In the genomic region with DNA sequence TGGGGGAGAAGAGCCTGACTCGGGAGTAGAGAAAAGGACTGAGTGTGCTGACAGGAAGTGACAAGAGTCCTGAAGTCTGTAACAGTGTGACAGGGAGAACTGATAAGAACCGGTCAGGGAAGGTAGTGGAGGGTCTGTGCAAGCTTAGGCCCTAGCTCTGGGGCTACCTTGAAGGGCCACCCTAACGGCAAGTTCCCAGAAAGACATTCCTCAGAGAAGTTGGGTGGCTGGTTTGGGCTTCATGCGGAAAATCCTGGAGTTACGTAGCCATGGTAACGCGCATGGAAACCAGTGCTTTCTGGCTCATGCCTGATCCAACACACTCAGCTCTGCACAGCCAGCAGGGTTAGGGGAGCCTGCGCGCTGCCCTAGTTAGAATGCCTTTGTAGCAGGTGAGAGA, we compare ENCODE assay signal across 8 mouse cellular contexts. TPM values are rescaled to one million over a fixed set of nuclear protein-coding genes. Genes with fewer than 3 reads are reported as not detected.
DNase-seq lines count a peak whose midpoint lies in the region; ATAC-seq lines count a peak whose summit lies in the region.

Gene Lgals3 (plus strand): TSS at position 291 of the 400 bp plus-strand sequence.

- H3K9me3 ChIP-seq in heart, embryonic 11.5 days (replicated peaks; ENCODE audit: control insufficient read depth, low read length): no peaks in the 10 kb centered on the region
- no peaks in the 10 kb centered on the region for H3K9me3 ChIP-seq in kidney, embryonic 15.5 days (replicated peaks)
- H3K9me3 ChIP-seq in limb, embryonic 13.5 days: no peaks in the 10 kb centered on the region
- no peaks in the 10 kb centered on the region for H3K9me3 ChIP-seq in midbrain, embryonic 14.5 days (ENCODE audit: control insufficient read depth, low read length)

- H3K4me1 ChIP-seq in heart, embryonic 11.5 days (ENCODE audit: control insufficient read depth, insufficient read depth, low read length): peaks cover 17% of the 10 kb centered on the region
- H3K4me1 ChIP-seq in kidney, embryonic 15.5 days: peaks cover 15% of the 10 kb centered on the region
- peaks cover 12% of the 10 kb centered on the region for H3K4me1 ChIP-seq in limb, embryonic 13.5 days
- peaks cover 14% of the 10 kb centered on the region for H3K4me1 ChIP-seq in midbrain, embryonic 14.5 days (ENCODE audit: control insufficient read depth, insufficient read depth, low read length)

- 0 out of 2 replicates have a peak, but pooled peaks have one; percentile 42 for ATAC-seq in heart, embryonic 11.5 days (replicated peaks; ENCODE audit: insufficient number of reproducible peaks, low FRiP score, low TSS enrichment)
- peak; percentile 85 for ATAC-seq in kidney, embryonic 15.5 days (replicated peaks; ENCODE audit: low FRiP score)
- ATAC-seq in limb, embryonic 13.5 days (ENCODE audit: low FRiP score, low read depth): peak; percentile 77
- ATAC-seq in midbrain, embryonic 14.5 days (ENCODE audit: low FRiP score, low TSS enrichment): peak; percentile 84

- H3K4me3 ChIP-seq in heart, embryonic 11.5 days (ENCODE audit: low read depth, low read length): no peak within 1 kb of the TSS
- H3K4me3 ChIP-seq in kidney, embryonic 15.5 days (replicated peaks): no peak within 1 kb of the TSS
- H3K4me3 ChIP-seq in limb, embryonic 13.5 days: no peak within 1 kb of the TSS
- H3K4me3 ChIP-seq in midbrain, embryonic 14.5 days (replicated peaks; ENCODE audit: low read depth, low read length): no peak within 1 kb of the TSS

- 23% methylated on average over 9 of the region's 9 CpGs for WGBS in heart, embryonic 11.5 days (ENCODE audit: insufficient replicate concordance)
- 63% methylated on average over 9 of the region's 9 CpGs for WGBS in kidney, embryonic 15.5 days
- WGBS in limb, embryonic 13.5 days: 47% methylated on average over 9 of the region's 9 CpGs
- 25% methylated on average over 9 of the region's 9 CpGs for WGBS in midbrain, embryonic 14.5 days

- H3K4me2 ChIP-seq in heart, embryonic 11.5 days: peak within 1 kb of the TSS; percentile 53
- H3K4me2 ChIP-seq in kidney, embryonic 15.5 days: peak within 1 kb of the TSS; percentile 18; the same call in 1 of the 2 replicates
- H3K4me2 ChIP-seq in limb, embryonic 13.5 days (replicated peaks): 0 out of 2 replicates have a peak within 1 kb of the TSS, but pooled peaks have one; percentile 15
- H3K4me2 ChIP-seq in midbrain, embryonic 14.5 days (ENCODE audit: low read length): peak within 1 kb of the TSS; percentile 30

- H3K36me3 ChIP-seq in heart, embryonic 11.5 days (ENCODE audit: control insufficient read depth, insufficient read depth, low read length): no peaks in the 10 kb centered on the region
- H3K36me3 ChIP-seq in kidney, embryonic 15.5 days: no peaks in the 10 kb centered on the region
- H3K36me3 ChIP-seq in limb, embryonic 13.5 days: no peaks in the 10 kb centered on the region
- no peaks in the 10 kb centered on the region for H3K36me3 ChIP-seq in midbrain, embryonic 14.5 days (ENCODE audit: control insufficient read depth, insufficient read depth, low read length)

- H3K27me3 ChIP-seq in heart, embryonic 11.5 days (ENCODE audit: control insufficient read depth, insufficient read depth, low read length): peaks cover 4% of the 10 kb centered on the region; the same call in 1 of the 2 replicates
- H3K27me3 ChIP-seq in kidney, embryonic 15.5 days: 0 out of 2 replicates have a peak, but pooled peaks cover under 1% of the 10 kb centered on the region
- H3K27me3 ChIP-seq in limb, embryonic 13.5 days: peaks cover 17% of the 10 kb centered on the region
- H3K27me3 ChIP-seq in midbrain, embryonic 14.5 days (ENCODE audit: control insufficient read depth, insufficient read depth, low read length): no peaks in the 10 kb centered on the region

- no peak for DNase-seq in heart, adult 9 months (ENCODE audit: low spot score in 2 of 2)
- DNase-seq in cerebellum, postnatal 14 days: peak; percentile 52 to 60
- peak; percentile 41 to 48 for DNase-seq in frontal cortex, postnatal 14 days (ENCODE audit: low spot score in 2 of 2)
- DNase-seq in midbrain, embryonic 14.5 days: peak; percentile 86
- DNase-seq in thymus, postnatal 0 days (ENCODE audit: low spot score): peak; percentile 55

- 0 out of 2 replicates have a peak within 1 kb of the TSS, but pooled peaks have one; percentile 30 for H3K9ac ChIP-seq in heart, embryonic 11.5 days (ENCODE audit: low read depth, low read length)
- no peak within 1 kb of the TSS for H3K9ac ChIP-seq in kidney, embryonic 15.5 days
- H3K9ac ChIP-seq in limb, embryonic 13.5 days: no peak within 1 kb of the TSS
- H3K9ac ChIP-seq in midbrain, embryonic 14.5 days (replicated peaks; ENCODE audit: low read length): no peak within 1 kb of the TSS

- H3K27ac ChIP-seq in heart, embryonic 11.5 days (ENCODE audit: low read depth, low read length): no peak within 1 kb of the TSS
- peak within 1 kb of the TSS; percentile 83 for H3K27ac ChIP-seq in kidney, embryonic 15.5 days
- no peak within 1 kb of the TSS for H3K27ac ChIP-seq in limb, embryonic 13.5 days
- H3K27ac ChIP-seq in midbrain, embryonic 14.5 days (replicated peaks; ENCODE audit: low read depth, low read length): peak within 1 kb of the TSS; percentile 58

RNA-seq across cellular contexts. Expression of gene Lgals3, which starts in this region (rescaled TPM):
- 1.9 and 2.7 TPM in 2 replicates for polyA plus RNA-seq in heart, embryonic 11.5 days (2014; fragmentation: Nextera tagmentation; extraction: Ambion mirVana)
- polyA plus RNA-seq in kidney, embryonic 15.5 days (2015; fragmentation: Nextera tagmentation; extraction: Ambion mirVana): 21.9 and 25.8 TPM in 2 replicates
- polyA plus RNA-seq in limb, embryonic 13.5 days (2015; fragmentation: Nextera tagmentation; extraction: Ambion mirVana): 17.8 and 21.6 TPM in 2 replicates
- polyA plus RNA-seq in midbrain, embryonic 14.5 days (2014; fragmentation: Nextera tagmentation; extraction: Ambion mirVana): 3.3 and 8.4 TPM in 2 replicates
- 75.2 and 79.9 TPM in 2 replicates for polyA plus RNA-seq in thymus, postnatal 0 days (2015; fragmentation: Nextera tagmentation; extraction: Ambion mirVana)

Comparison
In these comparisons a context has a peak if more than half of its experiments do, and no peak if none do; other contexts are left out.
1. H3K27ac ChIP-seq: peak in kidney, embryonic 15.5 days (single experiment) and midbrain, embryonic 14.5 days (single experiment); none in heart, embryonic 11.5 days (single experiment) and limb, embryonic 13.5 days (single experiment).
2. DNase-seq: peak in cerebellum, postnatal 14 days (2 of 2), frontal cortex, postnatal 14 days (2 of 2), midbrain, embryonic 14.5 days (single experiment) and thymus, postnatal 0 days (single experiment); none in heart, adult 9 months (0 of 2).
3. Peak in every context shown above with its lines, with median percentiles within 50 percentile points of each other: ATAC-seq and H3K4me2 ChIP-seq.